Mouse (Mus musculus) E14TG2a.4 (cell line): Measurements from ENCODE around the gene Ugp2.

Experiments
- H3K27me3 ChIP-seq: 2 replicates; pipeline ENCODE4 v1.6.1; 2014; ENCODE audit warnings: low read length, control low read depth; ENCODE audit not compliant: insufficient read depth
- H3K36me3 ChIP-seq: 2 replicates; pipeline ENCODE4 v1.6.1; 2014; ENCODE audit warnings: low read length, control low read depth; ENCODE audit not compliant: insufficient read depth
- H3K4me1 ChIP-seq: replicated peaks from 2 replicates; pipeline ENCODE4 v1.6.1; 2014; ENCODE audit warnings: low read depth, low read length, control low read depth
- H3K4me3 ChIP-seq: replicated peaks from 2 replicates; pipeline ENCODE4 v1.5.1; 2014; ENCODE audit warnings: mild to moderate bottlenecking, low read length
- H3K9me3 ChIP-seq: 2 replicates; pipeline ENCODE4 v1.6.1; 2014; ENCODE audit warnings: low read length, control low read depth
- CTCF ChIP-seq: conservative IDR thresholded peaks from 2 replicates; pipeline ENCODE4 v1.5.1; 2014; ENCODE audit warnings: low read length
- NANOG ChIP-seq: IDR thresholded peaks from 2 replicates; pipeline ENCODE4 v1.6.1; 2014; ENCODE audit warnings: borderline replicate concordance, low read length, mixed read lengths
- POU5F1 ChIP-seq: IDR thresholded peaks from 2 replicates; pipeline ENCODE4 v1.6.1; 2014; ENCODE audit warnings: low read length, borderline replicate concordance

Ugp2 gene

GRCm38 (mm10) chr11:21386790-21387189 lies 15.8 kb upstream of the Ugp2 start:
- H3K9me3 ChIP-seq = peaks cover 6% of the 10 kb centered on the region; the same call in 1 of the 2 replicates
- H3K4me3 ChIP-seq = no peak overlapping the region
- TF ChIP-seq POU5F1 (no peak), NANOG (no peak), CTCF (no peak)
- no peaks in the 10 kb centered on the region for H3K27me3 ChIP-seq
- no peaks in the 10 kb centered on the region for H3K4me1 ChIP-seq
- H3K36me3 ChIP-seq = no peaks in the 10 kb centered on the region

GRCm38 (mm10) chr11:21374096-21374495 lies 3.1 kb upstream of the Ugp2 start:
- H3K27me3 ChIP-seq = peaks cover 13% of the 10 kb centered on the region
- no peaks in the 10 kb centered on the region for H3K9me3 ChIP-seq
- H3K36me3 ChIP-seq = no peaks in the 10 kb centered on the region
- no peak for TF ChIP-seq POU5F1
- H3K4me3 ChIP-seq = no peak overlapping the region
- peaks cover 15% of the 10 kb centered on the region for H3K4me1 ChIP-seq

GRCm38 (mm10) chr11:21370399-21371121 lies 441 bp downstream of the Ugp2 start:
- no peaks in the 10 kb centered on the region for H3K9me3 ChIP-seq
- peaks cover 16% of the 10 kb centered on the region for H3K4me1 ChIP-seq
- H3K27me3 ChIP-seq = peaks cover 13% of the 10 kb centered on the region
- TF ChIP-seq NANOG (no peak), CTCF (no peak), POU5F1 (no peak)
- H3K4me3 ChIP-seq = peak overlapping the region; percentile 94
- no peaks in the 10 kb centered on the region for H3K36me3 ChIP-seq

GRCm38 (mm10) chr11:21369248-21370016 lies 1.6 kb downstream of the Ugp2 start:
- TF ChIP-seq POU5F1 (no peak), NANOG (no peak), CTCF (no peak)
- Histone ChIP-seq H3K4me3 (peak overlapping the region; percentile 94), H3K4me1 (peaks cover 16% of the 10 kb centered on the region)

GRCm38 (mm10) chr11:21368466-21368865 lies 2.5 kb downstream of the Ugp2 start:
- H3K36me3 ChIP-seq = no peaks in the 10 kb centered on the region
- H3K9me3 ChIP-seq = no peaks in the 10 kb centered on the region
- H3K4me1 ChIP-seq = peaks cover 16% of the 10 kb centered on the region
- no peak for TF ChIP-seq NANOG
- TF ChIP-seq CTCF = no peak
- TF ChIP-seq POU5F1 = no peak
- H3K27me3 ChIP-seq = peaks cover 13% of the 10 kb centered on the region
- H3K4me3 ChIP-seq = no peak overlapping the region

More at GRCm38 (mm10) chr11:21369248-21370016, 1.6 kb downstream of the Ugp2 start:
- H3K9me3 ChIP-seq = no peaks in the 10 kb centered on the region
- H3K36me3 ChIP-seq = no peaks in the 10 kb centered on the region
- peaks cover 13% of the 10 kb centered on the region for H3K27me3 ChIP-seq

- TF ChIP-seq NANOG (no peak), POU5F1 (no peak), CTCF (no peak)
Observed at GRCm38 (mm10) chr11:21363144-21363940, 7.7 kb downstream of the Ugp2 start.

GRCm38 (mm10) chr11:21351296-21351695 lies 19.7 kb downstream of the Ugp2 start:
- no peaks in the 10 kb centered on the region for H3K9me3 ChIP-seq
- no peaks in the 10 kb centered on the region for H3K27me3 ChIP-seq
- TF ChIP-seq NANOG = no peak
- no peak for TF ChIP-seq POU5F1
- TF ChIP-seq CTCF = no peak
- H3K4me3 ChIP-seq = no peak overlapping the region
- 0 out of 2 replicates have a peak, but pooled peaks cover 5% of the 10 kb centered on the region for H3K36me3 ChIP-seq
- peaks cover 28% of the 10 kb centered on the region for H3K4me1 ChIP-seq

More at GRCm38 (mm10) chr11:21363144-21363940, 7.7 kb downstream of the Ugp2 start:
- no peaks in the 10 kb centered on the region for H3K4me1 ChIP-seq
- no peaks in the 10 kb centered on the region for H3K9me3 ChIP-seq
- no peaks in the 10 kb centered on the region for H3K27me3 ChIP-seq
- no peak overlapping the region for H3K4me3 ChIP-seq
- no peaks in the 10 kb centered on the region for H3K36me3 ChIP-seq

- no peak overlapping the region for H3K4me3 ChIP-seq
- H3K9me3 ChIP-seq = no peaks in the 10 kb centered on the region
- peaks cover 28% of the 10 kb centered on the region for H3K4me1 ChIP-seq
- no peaks in the 10 kb centered on the region for H3K27me3 ChIP-seq
- no peak for TF ChIP-seq NANOG
- H3K36me3 ChIP-seq = 0 out of 2 replicates have a peak, but pooled peaks cover 5% of the 10 kb centered on the region
Observed at GRCm38 (mm10) chr11:21348890-21349289, 22.1 kb downstream of the Ugp2 start.
